Comparison of ENCODE assay signal across 14 mouse cellular contexts in the genomic region with DNA sequence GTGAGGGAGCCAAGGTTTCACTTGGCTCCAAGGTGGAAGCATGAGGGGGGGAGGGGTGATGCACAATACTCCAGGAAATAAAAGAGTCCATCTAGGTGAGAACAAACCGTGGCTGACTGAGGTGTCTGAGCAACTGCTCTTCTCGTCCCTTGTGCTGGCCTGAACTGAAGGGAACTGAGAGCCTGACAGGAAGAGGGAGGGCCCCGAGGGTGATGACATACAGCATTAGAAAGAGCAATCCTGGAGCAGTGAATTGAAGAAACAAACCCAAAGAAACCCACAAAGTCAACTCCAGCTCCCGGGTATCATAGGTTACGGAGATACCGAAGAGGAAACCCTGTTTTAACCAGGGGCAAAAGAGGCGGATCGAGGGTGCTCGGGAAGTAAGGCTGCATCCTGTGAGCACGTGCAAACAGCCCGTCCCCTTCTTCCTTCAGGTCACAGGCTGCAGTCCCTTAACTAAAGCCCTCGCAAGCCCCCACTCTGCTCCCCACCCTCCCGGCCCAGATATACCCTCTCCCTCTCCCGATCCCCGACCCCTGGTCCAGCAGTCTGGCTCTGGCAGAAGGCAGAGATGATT. TPM values are rescaled to one million over a fixed set of nuclear protein-coding genes. Genes with fewer than 3 reads are reported as not detected.
DNase-seq lines count a peak whose midpoint lies in the region; ATAC-seq lines count a peak whose summit lies in the region.
"Had no signal": no experiment of that assay in that cellular context is flagged by ENCODE, and none has a peak within 500 bp of the region (broad histone marks: within the 10 kb centered on the region; RNA-seq: fewer than 3 reads in every experiment).

No protein-coding gene starts in this region.

- DNase-seq in heart, adult 11 months, result peak; percentile 94
- DNase-seq in heart, postnatal 10 days, result no peak
- DNase-seq in thymus, postnatal 14 days, result peak; percentile 31
- DNase-seq in thymus, postnatal 0 days (ENCODE audit: low spot score), result no peak
- peak; percentile 67 to 75 for DNase-seq in spleen, postnatal 36 days (ENCODE audit: low spot score in 2 of 2)
- no peak for DNase-seq in urinary bladder, postnatal 36 days (ENCODE audit: low spot score in 2 of 2)
- no peak for DNase-seq in layer of hippocampus, postnatal 36 days
- DNase-seq: cerebellum, postnatal 10 days; gastrocnemius, postnatal 14 days; kidney, postnatal 14 days had no signal

- intact Hi-C loops in heart, postnatal 10 days (cut with DNase I), result no loop called here

- ATAC-seq in liver, embryonic 16.5 days (ENCODE audit: low read depth), result peak; percentile 42

- no peaks in the 10 kb centered on the region; the same call in 1 of the 2 replicates for H3K4me1 ChIP-seq in liver, embryonic 16.5 days (ENCODE audit: control insufficient read depth, low read depth, low read length)
- H3K4me1 ChIP-seq: embryonic facial prominence, embryonic 13.5 days had no signal

- WGBS in liver, embryonic 16.5 days (ENCODE audit: insufficient replicate concordance), result 47% methylated on average over 15 of the region's 15 CpGs

- H3K9ac ChIP-seq in liver, embryonic 16.5 days (ENCODE audit: low read depth, low read length), result no peak overlapping the region
- H3K9ac ChIP-seq: embryonic facial prominence, embryonic 13.5 days; heart, embryonic 15.5 days had no signal

- H3K4me3 ChIP-seq in liver, embryonic 16.5 days (ENCODE audit: low read depth, low read length), result no peak overlapping the region
- H3K4me3 ChIP-seq: embryonic facial prominence, embryonic 13.5 days; heart, embryonic 15.5 days; left cerebral cortex, adult 2 months had no signal

- no peaks in the 10 kb centered on the region for H3K9me3 ChIP-seq in liver, embryonic 16.5 days (replicated peaks; ENCODE audit: control insufficient read depth, low read length)
- H3K9me3 ChIP-seq: heart, embryonic 15.5 days had no signal

- H3K27ac ChIP-seq in liver, embryonic 16.5 days (ENCODE audit: low read length), result peak overlapping the region; percentile 62
- H3K27ac ChIP-seq: embryonic facial prominence, embryonic 13.5 days; heart, embryonic 15.5 days; left cerebral cortex, adult 2 months had no signal

- H3K36me3 ChIP-seq in liver, embryonic 16.5 days (ENCODE audit: control insufficient read depth, insufficient read depth), result peaks cover 23% of the 10 kb centered on the region

- no peaks in the 10 kb centered on the region for H3K27me3 ChIP-seq in liver, embryonic 16.5 days (ENCODE audit: control insufficient read depth, insufficient read depth, low read depth, low read length)
- H3K27me3 ChIP-seq: embryonic facial prominence, embryonic 13.5 days; heart, embryonic 15.5 days had no signal

- no peak overlapping the region for H3K4me2 ChIP-seq in liver, embryonic 16.5 days (ENCODE audit: low read depth, low read length)
- H3K4me2 ChIP-seq: embryonic facial prominence, embryonic 13.5 days; heart, embryonic 15.5 days had no signal

RNA-seq across cellular contexts. Expression of a gene that starts 15.2 kb away (rescaled TPM):
- total RNA-seq in heart, postnatal 10 days (2021), result 100 to 1,000 TPM; 184 to 186 TPM
- 711 and 747 TPM in 2 replicates for polyA plus RNA-seq in thymus, postnatal 0 days (2015; fragmentation: Nextera tagmentation; extraction: Ambion mirVana)
- polyA plus RNA-seq in liver, embryonic 16.5 days (2015; fragmentation: Nextera tagmentation; extraction: Ambion mirVana), result 200 and 219 TPM in 2 replicates
- 100 to 1,000 TPM; 125 to 129 TPM for total RNA-seq in layer of hippocampus, postnatal 36 days (2021)

RNA-seq across cellular contexts. Expression of a gene that starts 18.1 kb away (rescaled TPM):
- total RNA-seq in heart, postnatal 10 days (2021), result 10 to 100 TPM; 21.4 to 21.7 TPM
- 4.8 and 5.4 TPM in 2 replicates for polyA plus RNA-seq in thymus, postnatal 0 days (2015; fragmentation: Nextera tagmentation; extraction: Ambion mirVana)
- 1.6 and 2.1 TPM in 2 replicates for polyA plus RNA-seq in liver, embryonic 16.5 days (2015; fragmentation: Nextera tagmentation; extraction: Ambion mirVana)
- 10 to 100 TPM; 23.5 to 30.6 TPM for total RNA-seq in layer of hippocampus, postnatal 36 days (2021)

RNA-seq across cellular contexts. Expression of a gene that starts 26.1 kb away (rescaled TPM):
- 10 to 100 TPM; 19.4 to 26.7 TPM for total RNA-seq in heart, postnatal 10 days (2021)
- 2.5 and 2.6 TPM in 2 replicates for polyA plus RNA-seq in thymus, postnatal 0 days (2015; fragmentation: Nextera tagmentation; extraction: Ambion mirVana)
- polyA plus RNA-seq in liver, embryonic 16.5 days (2015; fragmentation: Nextera tagmentation; extraction: Ambion mirVana), result 0.35 and 0.65 TPM in 2 replicates
- total RNA-seq in layer of hippocampus, postnatal 36 days (2021), result 100 to 1,000 TPM; 109 to 112 TPM

RNA-seq across cellular contexts. Expression of a gene that starts 32.7 kb away (rescaled TPM):
- total RNA-seq in heart, postnatal 10 days (2021), result 100 to 1,000 TPM; 120 TPM
- polyA plus RNA-seq in thymus, postnatal 0 days (2015; fragmentation: Nextera tagmentation; extraction: Ambion mirVana), result 35.0 and 40.4 TPM in 2 replicates
- 16.5 and 19.8 TPM in 2 replicates for polyA plus RNA-seq in liver, embryonic 16.5 days (2015; fragmentation: Nextera tagmentation; extraction: Ambion mirVana)
- 10 to 100 TPM; 52.8 to 58.2 TPM for total RNA-seq in layer of hippocampus, postnatal 36 days (2021)

RNA-seq across cellular contexts. Expression of a gene that starts 48.0 kb away (rescaled TPM):
- total RNA-seq in heart, postnatal 10 days (2021), result 10 to 100 TPM; 10.8 to 11.8 TPM
- 17.7 and 18.5 TPM in 2 replicates for polyA plus RNA-seq in thymus, postnatal 0 days (2015; fragmentation: Nextera tagmentation; extraction: Ambion mirVana)
- 5.4 and 6.0 TPM in 2 replicates for polyA plus RNA-seq in liver, embryonic 16.5 days (2015; fragmentation: Nextera tagmentation; extraction: Ambion mirVana)
- 10 to 100 TPM; 19.5 to 19.8 TPM for total RNA-seq in layer of hippocampus, postnatal 36 days (2021)

Comparison
In these comparisons a context has a peak if more than half of its experiments do, and no peak if none do; other contexts are left out.
1. DNase-seq: peak in heart, adult 11 months (single experiment), thymus, postnatal 14 days (single experiment) and spleen, postnatal 36 days (2 of 2); none in heart, postnatal 10 days (0 of 2), thymus, postnatal 0 days (single experiment), urinary bladder, postnatal 36 days (0 of 2) and layer of hippocampus, postnatal 36 days (0 of 2).